Mouse (Mus musculus) neural tube, embryonic 10.5 days (tissue): Measurements from ENCODE around the gene Olfr969.
"Not testable (repeated sequence)": the region's sequence is repeated elsewhere in the genome, so short reads cannot be mapped to it uniquely, and the experiment has no call there.

Experiments used
- DNase-seq: peaks from one replicate; pipeline ENCODE4 v3.0.0-alpha.2; 2017; ENCODE audit warnings: low spot score; ENCODE audit errors: extremely low spot score

Gene Olfr969

DNA sequence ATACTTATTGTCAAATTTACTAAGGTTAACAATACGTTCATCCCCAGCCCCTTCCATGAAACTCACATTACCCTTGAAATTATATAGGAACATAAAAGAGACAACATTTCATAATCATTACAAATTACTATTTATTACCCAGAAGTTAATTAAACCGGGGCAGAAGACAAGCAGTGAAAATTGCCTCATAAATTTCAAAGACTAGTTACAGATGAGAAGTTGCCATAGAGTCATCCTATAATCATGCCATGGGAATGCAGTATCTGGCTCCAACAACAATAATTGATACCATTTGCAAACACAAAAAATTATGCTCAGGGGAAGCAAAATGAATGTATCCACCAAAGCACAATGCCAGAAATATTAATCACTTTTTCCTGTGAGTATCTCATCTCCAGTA lies at the start of gene Olfr969:
TSS of gene Olfr969 (plus strand) at position 388 of the 400 bp plus-strand sequence.
- no peak for DNase-seq

DNA sequence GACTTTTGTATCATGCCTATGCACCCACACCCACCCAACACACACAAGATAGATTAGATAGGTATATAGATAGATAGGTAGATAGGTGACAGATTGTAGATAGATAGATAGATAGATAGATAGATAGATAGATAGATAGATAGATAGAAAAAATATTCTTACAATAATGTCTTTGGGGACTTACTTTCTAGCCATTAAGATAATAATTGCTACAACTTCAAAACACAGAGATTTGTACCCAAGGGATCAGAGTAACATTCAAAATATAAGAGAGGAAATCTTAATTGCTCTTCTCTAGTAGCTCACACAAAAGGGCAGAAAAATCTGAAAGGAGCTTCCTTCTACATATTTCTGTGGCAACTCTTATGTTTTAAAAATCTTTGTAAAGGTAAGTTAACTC lies 44.8 kb upstream of the Olfr969 start, which contains the start of gene Olfr967:
TSS of gene Olfr967 (plus strand) at position 301 of the 400 bp plus-strand sequence.
- no peak for DNase-seq

DNA sequence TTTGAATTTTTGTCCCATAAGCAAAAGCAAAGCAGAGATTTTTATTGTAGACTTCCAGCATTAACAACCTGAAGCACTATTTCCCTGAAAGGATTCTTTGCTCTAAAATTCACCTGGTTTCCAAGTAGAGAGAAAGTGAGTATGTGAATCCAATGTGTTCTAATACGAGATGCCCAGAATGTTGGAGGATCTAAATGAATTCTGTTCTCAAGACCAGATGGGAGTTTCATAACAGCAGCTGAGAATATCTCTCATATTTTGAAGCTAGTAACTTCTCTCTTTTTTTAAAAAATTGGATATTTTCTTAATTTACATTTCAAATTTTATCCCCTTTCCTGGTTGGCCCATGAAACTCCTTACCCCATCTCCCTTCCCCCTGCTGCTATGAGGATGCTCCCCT lies 44.3 kb upstream of the Olfr969 start:
- no peak for DNase-seq

DNA sequence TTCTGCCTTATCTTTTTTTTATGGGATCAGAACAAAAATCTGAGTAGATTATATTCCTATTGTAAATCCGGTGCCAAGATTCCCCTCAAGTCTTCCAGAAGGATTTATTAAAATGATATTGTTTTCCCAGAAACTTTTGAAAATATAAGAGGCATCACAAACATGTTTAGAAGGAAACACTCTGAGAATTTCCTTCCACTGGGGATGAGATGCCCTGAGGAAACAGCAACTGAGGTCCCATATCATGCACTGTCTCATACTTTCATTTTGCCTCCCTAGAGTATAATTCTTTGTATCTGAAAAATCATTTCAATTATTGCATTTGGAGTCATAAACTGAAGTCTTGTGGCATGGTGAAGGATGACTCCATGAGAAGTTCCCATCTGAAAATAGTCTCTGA lies 7.6 kb upstream of the Olfr969 start, which contains the start of gene Olfr968:
TSS of gene Olfr968 (minus strand) at position 101 of the 400 bp plus-strand sequence.
- no peak for DNase-seq

DNA sequence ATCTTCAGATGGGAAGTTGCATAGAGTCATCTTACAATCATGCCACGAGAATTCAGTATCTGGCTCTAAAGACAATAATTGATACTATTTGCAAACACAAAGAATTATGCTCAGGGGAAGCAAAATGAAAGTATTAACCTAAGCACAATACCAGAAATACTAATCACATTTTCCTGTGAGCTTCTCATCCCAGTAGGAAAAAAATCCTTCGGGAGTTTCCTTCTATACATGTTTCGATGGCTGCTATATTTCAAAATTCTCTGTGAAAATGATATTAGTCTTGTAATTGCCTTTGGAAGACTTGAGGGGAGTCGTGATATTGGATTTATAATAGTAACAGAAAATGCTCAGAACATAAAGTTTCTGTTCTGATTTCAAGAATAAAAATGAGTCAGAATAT lies 17.8 kb downstream of the Olfr969 start, which contains the start of gene Olfr970:
TSS of gene Olfr970 (plus strand) at position 301 of the 400 bp plus-strand sequence.
- DNase-seq, result no peak

DNA sequence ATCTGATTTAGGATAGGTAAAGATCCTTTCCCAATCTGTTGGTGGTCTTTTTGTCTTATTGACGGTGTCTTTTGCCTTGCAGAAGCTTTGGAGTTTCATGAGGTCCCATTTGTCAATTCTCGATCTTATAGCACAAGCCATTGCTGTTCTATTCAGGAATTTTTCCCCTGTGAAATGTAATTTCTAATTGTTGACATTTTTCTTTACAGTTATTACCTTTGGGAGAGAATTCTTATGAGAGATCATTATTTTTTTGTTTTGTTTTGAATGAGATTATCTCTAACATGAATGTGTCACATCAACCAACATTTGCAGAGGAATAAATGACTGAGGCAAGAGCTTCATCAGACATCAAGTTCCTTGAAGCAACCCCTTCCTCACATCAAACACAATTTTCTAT lies 45.8 kb downstream of the Olfr969 start, which contains the start of gene Olfr971:
TSS of gene Olfr971 (plus strand) at position 301 of the 400 bp plus-strand sequence.
- not testable (repeated sequence) for DNase-seq
